In the genomic region with DNA sequence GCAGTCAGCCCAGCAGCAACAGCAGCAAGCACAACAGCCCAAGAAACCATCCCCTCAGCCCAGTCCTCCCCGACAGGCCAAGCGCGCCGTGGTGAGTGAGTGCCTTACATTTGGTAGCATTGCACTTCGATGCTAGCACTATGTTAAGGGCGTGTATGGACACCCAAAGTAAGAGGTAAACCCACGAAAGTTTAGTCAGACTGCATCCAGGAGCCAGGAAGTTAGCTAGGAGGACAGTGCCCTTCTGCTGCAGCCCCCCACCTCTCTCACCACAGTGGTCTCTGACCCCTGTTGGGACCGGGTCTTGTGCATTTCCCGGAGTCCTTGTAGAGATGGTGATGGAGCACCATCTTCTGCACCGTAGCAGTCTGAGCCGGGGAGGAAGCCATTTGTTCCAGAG, we compare ENCODE assay signal across 23 mouse cellular contexts.
"Had no signal": no experiment of that assay in that cellular context is flagged by ENCODE, and none has a peak within 500 bp of the region (broad histone marks: within the 10 kb centered on the region; RNA-seq: fewer than 3 reads in every experiment).

No protein-coding gene starts in this region.

- DNase-seq: forebrain, postnatal 0 days; gastrocnemius, postnatal 10 days; gastrocnemius, postnatal 25 days; heart, adult 18-20 months; heart, postnatal 10 days; kidney, adult 11 months; kidney, adult 2 months; kidney, adult 9 months; kidney, postnatal 14 days; kidney, postnatal 36 days; layer of hippocampus, postnatal 36 days; left cerebral cortex, postnatal 4 days; liver, embryonic 13.5 days had no signal

- H3K27ac ChIP-seq: heart, embryonic 10.5 days; hindbrain, embryonic 13.5 days; hindbrain, embryonic 15.5 days; hindbrain, postnatal 0 days; kidney, embryonic 15.5 days; kidney, postnatal 0 days; limb, embryonic 13.5 days; limb, embryonic 15.5 days; liver, embryonic 13.5 days; liver, embryonic 15.5 days had no signal

- H3K4me1 ChIP-seq: heart, embryonic 10.5 days; heart, embryonic 12.5 days; hindbrain, embryonic 13.5 days; hindbrain, embryonic 15.5 days; kidney, embryonic 15.5 days; limb, embryonic 13.5 days; limb, embryonic 15.5 days; liver, embryonic 13.5 days; liver, embryonic 15.5 days had no signal

- H3K4me3 ChIP-seq: heart, embryonic 10.5 days; heart, embryonic 12.5 days; hindbrain, embryonic 13.5 days; hindbrain, embryonic 15.5 days; kidney, embryonic 15.5 days; limb, embryonic 13.5 days; limb, embryonic 15.5 days; liver, embryonic 13.5 days; liver, embryonic 15.5 days had no signal
